Mouse (Mus musculus): Measurements from ENCODE around the gene Nckap5. TPM values are rescaled to one million over a fixed set of nuclear protein-coding genes. Genes with fewer than 3 reads are reported as not detected.

The Nckap5 gene
- total RNA-seq, 2 experiments from 2014 or later = 14.8 to 19.8 TPM

DNA sequence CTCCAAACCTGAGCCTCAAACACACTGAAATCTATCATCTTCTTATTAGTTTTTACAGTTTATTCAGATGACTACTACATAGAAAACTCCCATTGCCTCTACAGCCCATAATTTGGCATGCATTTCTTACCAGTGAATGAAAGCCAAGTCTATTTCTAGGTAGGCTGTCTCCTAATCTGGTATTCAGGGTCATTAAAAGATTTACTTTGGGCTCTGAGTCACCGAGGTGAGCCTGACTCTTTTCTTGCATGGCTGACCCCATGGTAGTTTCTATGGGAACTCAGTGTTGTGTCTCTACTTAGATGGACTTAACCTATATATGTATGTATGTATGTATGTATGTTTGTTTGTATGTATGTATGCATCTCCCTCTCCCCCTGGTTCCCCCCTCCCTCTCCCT, 63.6 kb downstream of the Nckap5 start:
- no peak for DNase-seq (ENCODE audit: low spot score in 2 of 2)

DNA sequence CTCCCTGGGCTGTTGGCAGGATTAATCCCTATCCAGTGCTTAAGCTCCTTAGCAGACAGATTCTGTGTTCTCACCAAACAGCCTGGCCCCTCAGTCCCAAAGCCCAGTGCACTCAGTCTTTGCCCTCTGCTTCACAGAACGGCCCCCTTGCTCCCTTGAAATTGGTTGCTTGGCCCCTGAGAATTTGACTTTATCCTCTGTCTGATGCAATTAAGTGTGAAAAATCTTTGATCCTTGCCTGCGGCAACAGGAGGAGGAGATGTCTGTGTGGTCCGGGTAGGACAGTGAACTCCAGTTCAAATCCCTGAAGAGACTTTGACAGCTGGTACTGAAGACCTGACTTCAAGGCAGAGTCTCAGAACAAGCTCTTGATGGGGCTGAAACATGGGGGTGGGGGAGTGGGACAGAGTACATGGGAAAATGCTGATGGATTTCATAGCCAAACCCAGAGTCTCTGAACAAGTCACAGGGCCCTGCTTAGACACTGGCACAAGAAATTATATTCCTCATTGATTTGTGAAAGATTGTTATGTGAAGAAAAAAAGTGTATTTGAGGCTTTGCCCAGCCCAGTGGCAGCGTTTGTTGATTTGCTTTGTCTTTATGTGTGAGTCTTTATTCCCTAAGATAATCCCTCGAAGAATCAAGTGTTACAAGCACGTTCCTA, 65.0 kb downstream of the Nckap5 start:
- no peak for DNase-seq (ENCODE audit: low spot score in 2 of 2)

DNA sequence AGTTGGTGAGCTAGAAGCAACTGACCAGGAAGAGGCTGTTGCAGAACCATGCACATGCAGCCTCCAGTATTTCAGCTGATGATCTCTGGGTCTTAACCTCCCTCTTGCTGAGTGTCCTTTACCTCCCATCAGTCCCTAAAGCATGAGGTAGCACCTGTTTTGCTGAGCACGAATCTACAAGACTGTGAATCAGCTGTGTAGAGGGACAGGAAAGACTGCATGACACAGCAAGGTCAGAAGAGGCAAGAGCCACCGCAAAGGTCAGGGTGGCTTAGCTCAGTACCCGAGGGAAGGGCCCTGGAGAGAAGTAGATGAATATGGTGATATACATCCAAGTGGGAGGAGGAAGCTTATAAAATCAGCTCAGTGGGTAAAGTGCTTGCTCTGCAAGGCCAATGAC, 66.4 kb downstream of the Nckap5 start:
- no peak for DNase-seq (ENCODE audit: low spot score in 2 of 2)

DNA sequence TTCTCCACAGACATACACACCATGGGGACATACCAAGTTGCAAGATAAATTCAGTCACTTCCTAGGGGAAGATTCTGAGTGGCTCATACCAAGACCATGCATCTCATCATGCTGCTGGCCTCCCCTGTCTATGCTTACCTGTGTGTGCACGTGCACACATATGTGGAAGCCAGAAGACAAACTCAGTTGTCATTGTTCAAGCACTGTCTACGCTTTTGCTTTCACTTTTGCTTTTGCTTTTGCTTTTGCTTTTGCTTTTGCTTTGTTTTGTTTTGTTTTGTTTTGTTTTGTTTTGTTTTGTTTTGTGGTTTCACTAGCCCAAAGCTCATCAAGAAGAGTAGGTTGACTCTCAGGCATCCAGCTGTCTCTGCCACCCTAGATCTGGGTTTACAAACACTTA, 67.4 kb downstream of the Nckap5 start:
- DNase-seq (ENCODE audit: low spot score in 2 of 2) = no peak

DNA sequence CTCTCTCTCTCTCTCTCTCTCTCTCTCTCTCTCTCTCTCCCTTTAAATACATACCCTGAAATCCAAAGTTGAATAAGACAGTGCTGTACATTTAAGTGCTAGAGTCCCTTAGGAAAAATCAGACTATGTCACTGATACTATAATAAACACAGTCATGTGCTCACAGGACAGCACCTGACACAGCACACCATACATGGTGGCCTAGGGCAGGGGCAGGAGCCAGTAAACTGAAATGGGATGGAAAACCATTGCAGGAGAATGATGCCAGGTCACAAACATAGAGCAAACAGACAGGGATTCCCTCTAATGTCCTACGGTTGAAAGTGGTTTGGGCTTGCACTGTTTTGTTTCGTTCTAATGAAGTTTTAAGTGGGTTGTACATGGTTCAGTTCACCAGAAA, 70.2 kb downstream of the Nckap5 start:
- no peak for DNase-seq (ENCODE audit: low spot score in 2 of 2)

DNA sequence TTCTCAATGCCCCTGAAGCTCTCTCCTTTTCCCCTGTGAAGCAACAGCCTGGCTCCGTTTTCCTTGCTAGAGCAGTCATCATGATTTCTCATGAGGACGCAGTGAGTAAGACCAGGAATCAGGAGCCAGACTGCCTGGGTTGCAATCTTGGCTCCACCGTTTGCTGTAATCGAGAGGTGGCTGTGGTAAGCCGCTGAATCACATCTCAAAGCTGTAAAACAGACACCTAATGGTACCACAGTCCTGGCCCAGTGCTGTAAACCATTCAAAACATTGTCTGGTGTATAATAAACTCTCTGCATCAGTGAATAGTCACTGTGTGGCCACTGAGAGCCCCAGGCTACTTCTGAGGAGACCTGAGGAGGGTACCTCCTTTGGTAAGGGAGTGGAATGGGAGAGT, 74.9 kb downstream of the Nckap5 start:
- DNase-seq (ENCODE audit: low spot score in 2 of 2) = no peak

DNA sequence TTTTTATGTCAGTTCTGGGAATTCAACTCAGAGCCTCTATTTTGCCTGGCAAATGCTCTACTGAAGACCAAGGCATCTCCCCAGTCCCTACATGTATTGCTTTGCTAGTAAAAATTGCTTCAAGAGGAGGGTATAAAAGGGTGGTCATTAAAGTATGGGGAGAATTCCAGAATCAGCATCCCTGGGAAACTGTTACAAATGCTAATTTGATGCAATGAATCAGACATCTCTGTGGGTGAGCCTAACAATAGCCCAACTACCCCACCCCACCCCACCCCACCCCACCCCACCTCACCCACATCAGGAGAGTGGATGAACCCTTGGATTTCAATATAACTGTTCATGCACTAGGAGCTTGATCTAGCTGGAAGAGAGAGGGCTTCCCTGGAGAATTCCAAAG, 77.0 kb downstream of the Nckap5 start:
- DNase-seq (ENCODE audit: low spot score in 2 of 2) = no peak

DNA sequence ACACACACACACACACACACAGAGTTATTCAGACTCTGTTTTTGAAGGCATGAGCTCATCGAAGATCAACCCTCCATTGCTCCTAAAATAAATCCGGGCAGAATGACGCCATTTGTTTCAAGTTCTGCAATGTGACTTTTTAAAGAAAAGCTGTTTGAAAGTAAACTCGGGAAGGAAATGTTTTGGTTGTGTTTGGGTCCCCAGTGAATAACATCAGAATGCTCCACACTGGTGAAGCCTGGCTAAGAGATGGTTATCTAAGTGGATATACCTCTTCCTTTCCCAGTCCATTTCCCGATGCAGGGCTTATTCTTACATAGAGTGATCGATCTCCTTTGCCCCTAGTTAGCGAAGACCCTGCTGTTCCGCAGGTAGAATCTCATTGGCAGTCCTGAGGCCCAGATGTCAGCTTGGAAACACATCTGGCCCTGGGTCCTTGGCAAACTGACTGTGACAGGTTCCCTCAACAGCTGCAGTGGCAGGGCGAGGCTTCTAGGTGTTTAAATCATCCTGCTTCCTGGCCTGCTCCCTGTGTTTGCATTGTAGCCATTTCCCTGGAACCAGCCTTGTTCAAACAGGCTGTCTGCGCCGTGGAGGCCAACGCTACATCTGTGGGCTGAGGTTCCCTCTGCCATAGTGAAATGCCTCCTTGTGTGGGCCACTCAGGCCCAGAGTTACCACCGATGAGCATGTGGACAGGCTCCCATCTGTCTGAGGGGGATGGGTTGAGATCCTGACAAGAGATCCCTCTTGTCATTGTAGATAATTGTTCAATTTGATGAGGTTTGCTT, 78.2 kb downstream of the Nckap5 start:
- no peak for DNase-seq (ENCODE audit: low spot score in 2 of 2)

DNA sequence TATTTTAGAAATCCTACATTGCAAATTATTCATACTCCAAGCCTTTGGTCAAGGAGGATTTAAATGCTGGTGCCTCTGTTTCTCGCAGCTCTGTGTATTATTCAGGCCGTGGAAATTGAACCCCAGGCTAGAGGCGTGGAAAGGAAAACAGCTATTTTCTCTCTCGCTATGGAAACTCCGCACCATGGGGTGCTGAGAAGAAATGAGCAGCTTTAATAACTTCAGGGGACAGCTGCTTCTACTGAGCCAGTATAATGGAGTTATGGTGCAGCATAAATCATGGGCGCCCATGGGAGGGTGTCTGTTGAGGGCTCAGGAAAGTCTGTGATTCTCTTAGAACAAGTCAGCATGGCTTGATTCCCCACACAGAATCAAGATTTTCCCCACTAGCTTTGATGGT, 79.5 kb downstream of the Nckap5 start:
- peak in 1 of 2 experiments; percentile 7 for DNase-seq (ENCODE audit: low spot score in 2 of 2)

DNA sequence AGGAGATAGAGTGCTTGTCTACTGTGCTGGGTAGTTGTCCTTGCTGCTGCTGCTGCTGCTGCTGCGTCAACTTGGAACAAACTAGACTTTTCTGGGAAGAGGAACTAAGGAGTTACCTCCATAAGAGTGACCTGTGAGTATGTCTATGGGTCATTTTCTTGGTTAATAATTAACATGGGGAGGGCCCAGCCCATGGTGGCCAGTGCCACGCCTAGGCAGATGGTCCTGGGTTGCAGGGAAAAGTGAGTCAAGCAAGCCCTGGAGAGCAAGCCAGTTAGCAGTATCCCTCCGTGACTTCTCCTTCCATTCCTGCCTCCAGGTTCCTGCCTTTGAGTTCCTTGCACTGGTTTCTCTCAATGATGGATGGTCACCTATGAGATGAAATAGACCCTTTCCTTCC, 80.4 kb downstream of the Nckap5 start:
- DNase-seq (ENCODE audit: low spot score in 2 of 2) = no peak

DNA sequence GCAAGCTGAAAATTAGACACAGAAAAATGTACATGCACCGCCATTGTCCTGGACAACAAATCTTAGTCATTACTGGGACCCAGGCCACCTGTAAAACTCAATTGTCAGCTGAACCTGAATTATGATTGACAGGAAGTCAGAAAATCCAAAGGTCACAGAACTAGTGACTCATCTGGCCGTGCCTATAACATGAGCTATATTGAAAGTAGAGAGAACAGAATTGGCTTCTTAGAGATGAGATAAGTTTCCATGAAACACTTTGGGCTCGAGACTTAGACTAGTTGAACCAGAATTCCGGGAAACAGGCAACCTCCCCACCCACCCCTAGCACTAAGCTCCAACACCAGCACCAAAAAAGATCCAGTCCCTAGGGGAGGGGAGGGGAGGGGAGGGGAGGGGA, 82.7 kb downstream of the Nckap5 start:
- no peak for DNase-seq (ENCODE audit: low spot score in 2 of 2)

DNA sequence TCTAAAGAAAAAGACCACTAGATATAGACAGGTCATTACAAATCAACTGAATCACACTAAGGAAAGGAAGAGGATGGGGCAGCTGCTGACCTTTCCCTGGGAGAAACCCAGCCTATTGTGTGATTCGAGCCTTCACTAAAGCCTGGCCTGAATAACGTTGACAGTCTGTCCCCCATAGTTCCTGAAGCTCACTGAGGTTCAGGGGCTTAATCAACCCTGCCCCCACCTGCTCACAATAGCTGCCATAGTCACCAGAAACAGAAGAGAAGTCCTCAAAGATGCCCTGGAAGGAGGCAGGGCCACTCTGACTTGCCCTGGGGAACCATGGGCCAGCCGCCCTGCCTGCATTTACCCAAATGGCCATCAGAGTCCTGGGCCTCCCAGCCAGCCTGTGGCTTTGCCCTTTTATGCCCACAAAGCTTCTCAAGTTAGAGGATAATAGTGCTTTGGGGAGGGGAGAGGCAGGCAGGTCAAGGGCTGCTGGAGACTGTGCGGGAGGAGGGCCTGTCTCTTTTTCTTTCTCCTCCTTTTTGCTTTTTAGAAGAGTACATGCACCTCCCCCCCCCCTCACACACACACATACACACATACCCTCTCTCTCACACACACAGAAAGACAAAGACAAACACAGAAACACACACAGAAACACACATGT, 85.0 kb downstream of the Nckap5 start:
- DNase-seq (ENCODE audit: low spot score in 2 of 2) = no peak

DNA sequence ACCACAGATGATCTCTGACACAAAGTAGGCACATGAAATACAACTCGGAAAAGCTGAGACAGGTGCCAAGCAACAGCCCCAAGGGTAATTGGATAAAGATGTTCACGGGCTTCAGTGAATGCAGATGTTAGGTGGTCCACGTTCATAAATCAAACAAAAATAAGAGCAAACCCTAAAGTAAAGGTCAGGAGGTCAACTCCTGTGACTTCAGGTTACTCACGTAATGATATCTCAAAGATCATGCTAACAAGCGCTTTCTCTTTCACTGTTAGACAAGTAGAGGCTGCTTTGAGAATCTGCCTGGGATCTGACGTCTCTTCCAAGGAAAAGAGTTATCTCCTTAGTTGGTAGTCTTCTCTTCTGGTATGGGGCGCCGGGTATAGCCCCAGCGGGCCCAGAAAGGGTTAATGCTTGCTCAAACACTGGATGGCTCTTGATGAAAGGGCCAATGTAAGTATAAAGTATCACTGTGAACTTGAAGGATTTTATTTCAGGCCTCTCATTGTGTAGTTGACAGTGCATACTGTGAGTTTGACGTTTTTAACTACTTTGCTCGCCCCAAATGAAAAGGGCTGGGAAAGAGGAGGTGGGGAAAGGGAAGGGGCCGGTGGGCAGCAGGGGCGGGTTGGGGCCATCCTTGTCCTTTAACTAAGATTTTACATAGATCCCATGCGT, 85.8 kb downstream of the Nckap5 start:
- DNase-seq (ENCODE audit: low spot score in 2 of 2) = no peak

DNA sequence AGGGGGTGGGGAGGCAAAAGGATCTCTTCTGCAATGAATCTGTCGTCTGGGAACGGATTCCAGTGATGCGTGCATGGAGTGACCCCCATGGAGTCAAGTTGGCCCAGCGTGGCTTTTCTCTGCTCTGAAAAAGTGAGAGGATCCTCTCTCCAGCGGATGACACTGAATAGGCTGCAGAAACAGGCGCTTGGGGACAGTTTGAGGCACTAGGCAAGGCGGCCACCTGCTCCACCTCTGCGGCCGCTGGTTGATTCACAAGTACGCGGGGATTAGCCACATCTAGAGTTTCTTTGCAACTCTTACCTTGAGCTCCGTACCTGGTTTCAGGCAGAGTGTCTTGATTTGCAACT, 92.3 kb downstream of the Nckap5 start:
- DNase-seq (ENCODE audit: low spot score in 2 of 2) = no peak

DNA sequence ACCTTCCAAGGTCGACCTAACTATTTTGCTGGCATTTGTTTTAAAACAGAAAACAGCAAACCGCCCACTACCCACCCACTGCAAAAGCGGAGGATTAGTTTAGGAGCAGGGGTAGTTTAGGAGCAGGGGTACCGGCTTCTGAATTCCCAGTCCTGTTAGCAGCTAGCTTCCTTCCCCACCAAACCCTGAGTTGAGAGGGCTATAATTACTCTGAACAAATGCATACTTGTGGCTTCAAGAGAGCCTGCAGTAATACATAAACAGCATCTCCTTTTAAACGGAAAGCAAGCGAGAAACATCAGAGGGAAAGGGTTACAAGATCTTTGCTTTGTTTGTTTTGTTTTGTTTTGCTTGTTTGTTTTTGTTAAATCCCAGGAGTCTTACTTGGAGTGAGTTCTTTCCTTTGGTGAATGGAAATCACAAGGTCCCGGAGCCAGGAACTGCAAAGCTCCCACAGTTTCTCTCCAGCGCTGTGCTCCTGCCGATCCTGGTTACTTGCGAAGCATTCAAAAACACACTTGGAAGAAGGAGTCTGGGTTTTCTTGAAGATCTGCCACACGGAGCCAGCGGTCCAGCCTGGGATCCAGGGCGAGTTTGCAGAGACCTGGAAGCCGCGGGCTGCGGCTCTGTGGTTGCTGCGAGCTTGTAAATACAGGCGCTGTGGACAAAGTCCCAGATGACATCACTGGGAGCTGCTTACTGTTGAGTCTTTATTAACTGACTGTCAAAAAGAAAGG, 92.9 kb downstream of the Nckap5 start:
- peak; percentile 39 to 64 for DNase-seq (ENCODE audit: low spot score in 2 of 2)

DNA sequence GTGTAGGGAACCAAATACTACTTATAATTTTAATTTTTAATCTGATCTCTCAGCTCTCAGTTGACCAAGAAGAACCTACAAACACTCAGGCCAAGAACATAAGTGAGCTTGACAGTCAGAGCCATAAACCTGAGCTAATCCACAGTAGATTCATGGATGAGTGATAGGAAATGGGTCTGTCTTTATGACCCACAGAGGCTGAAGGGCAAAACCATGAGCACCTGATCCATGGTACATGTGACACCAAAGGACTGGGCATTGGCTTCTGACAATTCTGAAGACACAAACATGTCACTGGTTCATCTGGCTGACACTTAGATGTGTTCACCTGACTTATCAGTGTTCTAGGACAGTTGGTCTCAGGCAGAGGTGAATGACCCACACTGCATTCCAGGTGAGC, 98.9 kb downstream of the Nckap5 start:
- no peak for DNase-seq (ENCODE audit: low spot score in 2 of 2)

DNA sequence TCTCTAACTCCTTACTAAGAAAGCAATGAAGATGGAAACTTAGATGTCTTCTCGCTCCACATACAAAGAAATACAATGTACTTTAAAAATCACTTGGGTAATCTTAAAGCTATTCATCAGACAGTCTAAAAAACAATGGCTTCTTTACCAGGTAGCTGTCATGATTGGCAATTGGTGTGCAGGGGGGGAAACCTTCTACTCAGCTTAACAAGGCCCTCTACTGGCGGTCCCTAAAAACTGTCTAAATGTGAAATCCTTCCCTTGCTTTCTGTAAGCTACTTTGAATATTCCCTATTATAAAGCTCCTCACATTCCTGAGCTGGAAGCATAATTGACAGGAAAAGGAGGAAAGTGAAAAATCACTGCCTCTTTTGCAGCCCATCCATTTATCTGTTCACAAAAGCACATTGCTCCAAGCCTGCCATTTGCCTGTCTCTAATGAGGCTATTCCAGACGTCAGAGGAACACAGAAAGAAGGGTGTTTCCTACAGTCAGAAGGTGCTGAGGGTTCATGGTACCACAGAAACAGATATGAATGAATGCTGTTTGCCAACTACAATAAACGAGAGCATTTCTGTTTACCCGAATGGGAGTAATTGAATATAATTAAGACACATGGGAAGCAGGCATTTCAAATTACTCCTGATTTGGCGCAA, 104.1 kb downstream of the Nckap5 start:
- peak; percentile 8 to 46 for DNase-seq (ENCODE audit: low spot score in 2 of 2)

DNA sequence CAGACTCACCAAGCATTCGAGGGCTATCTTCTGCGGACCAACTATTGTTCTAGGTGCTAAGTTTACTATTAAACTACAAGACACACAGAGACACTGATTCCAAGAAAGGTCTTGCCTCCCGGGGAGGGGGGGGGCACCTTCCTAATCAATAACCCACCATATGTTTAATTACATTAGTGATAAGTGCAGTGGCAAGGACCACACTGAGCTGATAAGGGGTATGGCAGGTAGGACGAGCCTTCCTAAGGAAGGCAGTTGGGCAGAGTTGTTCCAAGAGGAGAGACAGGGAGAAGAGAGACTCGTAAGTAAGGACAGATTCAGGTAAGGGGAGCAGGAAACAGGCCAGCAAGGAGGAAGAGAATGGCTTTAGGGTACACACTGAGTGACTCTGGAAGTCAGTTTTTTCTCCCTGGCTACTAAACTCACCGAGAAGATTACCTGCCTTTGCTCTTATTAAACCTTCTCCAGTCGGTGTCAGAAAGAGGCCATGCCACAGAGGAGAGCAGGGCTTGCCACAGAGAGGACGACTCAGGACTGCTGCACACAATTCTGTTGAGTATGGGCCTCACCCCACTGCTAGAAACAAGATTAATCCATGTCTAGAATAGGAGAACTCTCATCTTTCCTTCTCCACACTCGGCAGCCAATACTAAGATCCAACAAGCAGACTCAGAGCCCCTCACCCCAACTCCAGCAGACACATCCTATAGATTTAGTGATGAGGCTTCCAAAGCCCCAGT, 104.8 kb downstream of the Nckap5 start:
- DNase-seq (ENCODE audit: low spot score in 2 of 2) = no peak

DNA sequence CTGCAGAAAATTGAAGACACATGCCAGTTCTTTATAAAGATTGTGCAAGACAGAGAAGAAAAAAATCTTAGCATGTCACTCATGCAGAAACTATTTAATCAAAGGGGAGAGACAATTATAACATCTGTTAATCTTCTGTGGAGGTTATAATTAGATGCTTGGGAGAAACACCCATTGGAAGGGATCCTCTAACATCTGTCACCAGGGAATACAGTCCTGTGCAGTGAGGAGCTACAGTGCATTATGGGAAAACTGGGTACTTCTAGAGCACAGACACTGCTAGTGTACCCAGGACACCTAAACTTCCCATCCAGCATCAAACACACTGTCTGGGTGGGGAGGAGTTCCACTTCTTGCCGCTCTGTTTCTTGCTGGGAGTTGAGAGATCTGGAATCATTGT, 108.7 kb downstream of the Nckap5 start:
- DNase-seq (ENCODE audit: low spot score in 2 of 2) = no peak

DNA sequence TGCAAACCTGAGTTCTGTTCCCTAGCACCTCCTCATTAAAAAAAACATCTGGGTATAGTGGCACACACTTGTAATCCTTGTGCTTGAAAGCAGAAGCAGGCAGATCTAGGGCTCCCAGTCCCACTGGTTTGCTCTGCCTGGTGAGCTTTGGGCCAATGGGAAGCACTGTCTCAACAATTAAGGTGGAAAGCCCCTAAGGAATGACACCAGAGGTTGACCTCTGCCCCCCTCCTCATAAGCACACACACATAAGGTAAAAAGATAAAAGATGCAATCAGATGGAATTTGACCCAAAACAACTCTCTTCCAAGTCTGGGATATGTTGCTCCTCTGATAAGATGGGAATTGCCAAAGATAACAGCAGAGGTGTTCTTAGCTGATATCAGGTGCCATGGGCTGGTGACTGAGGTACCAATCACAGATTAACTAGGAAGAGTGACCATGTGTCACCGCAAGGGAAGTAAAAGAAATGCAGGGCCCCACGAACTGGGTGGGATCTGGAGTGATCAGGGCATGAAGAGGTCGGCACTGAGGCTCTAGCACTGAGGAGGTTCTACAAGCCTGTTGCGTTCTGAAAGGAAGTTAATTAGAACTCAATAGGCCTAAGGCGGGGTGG, 110.8 kb downstream of the Nckap5 start:
- no peak for DNase-seq (ENCODE audit: low spot score in 2 of 2)

All from layer of hippocampus, postnatal 14 days (tissue).